8 mouse cellular contexts compared by ENCODE assay signal in genomic region chr5:123169284-123169683, GRCm38 (mm10). TPM values are rescaled to one million over a fixed set of nuclear protein-coding genes. Genes with fewer than 3 reads are reported as not detected.
A peak's percentile ranks its signal among the peaks of the same experiment; 100 is the strongest.
DNase-seq lines count a peak whose midpoint lies in the region; ATAC-seq and TF ChIP-seq lines count a peak whose summit lies in the region.

Gene Psmd9, plus strand, starts transcription at chr5:123169413.

- intact Hi-C loops in heart, postnatal 36 days (cut with DNase I) = no loop called here

- no peak within 1 kb of the TSS for H3K4me2 ChIP-seq in limb, embryonic 13.5 days (replicated peaks)
- H3K4me2 ChIP-seq in stomach, embryonic 14.5 days (replicated peaks; ENCODE audit: low read depth, low read length) = no peak within 1 kb of the TSS

- H3K4me1 ChIP-seq in testis, adult 2 months (ENCODE audit: control insufficient read depth, insufficient read depth, low read length) = peaks cover 9% of the 10 kb centered on the region
- peaks cover 31% of the 10 kb centered on the region for H3K4me1 ChIP-seq in limb, embryonic 13.5 days
- H3K4me1 ChIP-seq in stomach, embryonic 14.5 days (ENCODE audit: control insufficient read depth, insufficient read depth, low read length) = no peaks in the 10 kb centered on the region

- H3K4me3 ChIP-seq in testis, adult 2 months (ENCODE audit: control insufficient read depth, low read depth, low read length) = no peak within 1 kb of the TSS
- no peak within 1 kb of the TSS for H3K4me3 ChIP-seq in limb, embryonic 13.5 days
- H3K4me3 ChIP-seq in stomach, embryonic 14.5 days (ENCODE audit: low read depth, low read length) = no peak within 1 kb of the TSS

- no peak for TF ChIP-seq CTCF in testis, adult 2 months (IDR thresholded peaks at IDR 0.05; ENCODE audit: control insufficient read depth, insufficient read depth, insufficient replicate concordance, low read depth, low read length)

- peak within 1 kb of the TSS; percentile 19; the same call in 1 of the 2 replicates for H3K9ac ChIP-seq in limb, embryonic 13.5 days
- H3K9ac ChIP-seq in stomach, embryonic 14.5 days (replicated peaks; ENCODE audit: low read depth, low read length) = no peak within 1 kb of the TSS

- no peak for TF ChIP-seq POLR2A in testis, adult 2 months (IDR thresholded peaks at IDR 0.05; ENCODE audit: control insufficient read depth, low read depth, low read length)

- H3K36me3 ChIP-seq in testis, adult 2 months (ENCODE audit: control insufficient read depth, insufficient read depth, low read length) = no peaks in the 10 kb centered on the region; the same call in 1 of the 2 replicates
- H3K36me3 ChIP-seq in limb, embryonic 13.5 days = peaks cover 27% of the 10 kb centered on the region
- H3K36me3 ChIP-seq in stomach, embryonic 14.5 days (ENCODE audit: control insufficient read depth, insufficient read depth, low read length) = peaks cover 18% of the 10 kb centered on the region

- no peak for ATAC-seq in erythroid progenitor cell, adult 5-6 weeks (replicated peaks; ENCODE audit: low FRiP score, poor library complexity, severe bottlenecking)
- ATAC-seq in limb, embryonic 13.5 days (ENCODE audit: low FRiP score, low read depth) = no peak
- ATAC-seq in stomach, embryonic 14.5 days (ENCODE audit: insufficient number of reproducible peaks, insufficient read depth, low FRiP score, low read depth) = no peak

- 78% methylated on average over 5 of the region's 5 CpGs for WGBS in limb, embryonic 13.5 days
- 76% methylated on average over 5 of the region's 5 CpGs for WGBS in stomach, embryonic 14.5 days

- DNase-seq in testis, postnatal 14 days (ENCODE audit: low spot score) = no peak
- no peak for DNase-seq in heart, postnatal 36 days
- DNase-seq in testis, postnatal 10 days (ENCODE audit: low spot score) = no peak
- no peak for DNase-seq in c-Kit-positive CD71-positive TER-119-positive erythroid progenitor cells, embryonic 14.5 days (ENCODE audit: low spot score)

- no peaks in the 10 kb centered on the region for H3K27me3 ChIP-seq in testis, adult 2 months (ENCODE audit: control insufficient read depth, insufficient read depth, low read length)
- no peaks in the 10 kb centered on the region for H3K27me3 ChIP-seq in limb, embryonic 13.5 days
- H3K27me3 ChIP-seq in stomach, embryonic 14.5 days (ENCODE audit: control insufficient read depth, insufficient read depth, low read length) = no peaks in the 10 kb centered on the region

- H3K9me3 ChIP-seq in limb, embryonic 13.5 days = no peaks in the 10 kb centered on the region
- no peaks in the 10 kb centered on the region for H3K9me3 ChIP-seq in stomach, embryonic 14.5 days (ENCODE audit: control insufficient read depth, low read depth, low read length)

- H3K27ac ChIP-seq in testis, adult 2 months (ENCODE audit: control insufficient read depth, insufficient read depth, low read depth, low read length) = no peak within 1 kb of the TSS
- H3K27ac ChIP-seq in limb, embryonic 13.5 days = peak within 1 kb of the TSS; percentile 29; the same call in 1 of the 2 replicates
- H3K27ac ChIP-seq in stomach, embryonic 14.5 days (ENCODE audit: low read length) = no peak within 1 kb of the TSS

RNA-seq across cellular contexts. Expression of gene Psmd9, which starts in this region (rescaled TPM):
- 36.3 and 37.1 TPM in 2 replicates for polyA plus RNA-seq in testis, adult 2 months (2012; rRNA removed)
- 27.2 and 48.7 TPM in 2 replicates for total RNA-seq in erythroid progenitor cell, adult 5-6 weeks (2015; ENCODE audit: low replicate concordance)
- 52.2 and 63.8 TPM in 2 replicates for total RNA-seq in erythroid progenitor cell, adult 5-6 weeks (2017; ENCODE audit: low replicate concordance)
- 10 to 100 TPM; 14.1 to 18.3 TPM for total RNA-seq in heart, postnatal 36 days (2021)
- polyA plus RNA-seq in limb, embryonic 13.5 days (2015; fragmentation: Nextera tagmentation; extraction: Ambion mirVana) = 99.6 and 104 TPM in 2 replicates
- polyA plus RNA-seq in stomach, embryonic 14.5 days (2014; fragmentation: Nextera tagmentation; extraction: Ambion mirVana) = 72.8 and 82.3 TPM in 2 replicates
